Mouse (Mus musculus) retina, postnatal 7 days (tissue): ENCODE results near the gene Itgb1.

ENCODE experiments used
- DNase-seq: peaks from one replicate; pipeline ENCODE4 v3.0.0-alpha.2; 2012; ENCODE audit warnings: low read depth, low spot score

Gene Itgb1

DNA sequence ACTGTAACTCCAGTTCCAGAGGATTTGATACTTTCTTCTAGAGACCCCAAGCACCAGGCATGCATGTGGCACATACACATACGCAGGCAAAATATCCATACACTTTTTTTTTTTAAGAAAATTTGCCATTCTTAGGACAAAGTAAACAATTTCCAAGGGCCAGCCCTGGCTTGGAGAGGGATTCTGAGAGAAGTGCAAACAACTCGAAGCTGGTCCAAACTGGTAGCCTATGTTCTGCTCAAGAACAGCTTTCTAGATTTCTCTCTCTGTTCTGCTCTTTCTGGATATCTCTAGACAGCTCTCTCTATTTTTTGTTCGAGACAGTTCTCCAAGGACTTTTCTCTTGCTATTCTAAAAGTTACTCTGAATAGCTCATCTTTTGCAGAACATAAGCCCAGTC lies 3.5 kb upstream of the Itgb1 start:
- no peak for DNase-seq

- no peak for DNase-seq
Measured at GRCm38 (mm10) chr8:128684609-128685506, 596 bp upstream of the Itgb1 start.

DNA sequence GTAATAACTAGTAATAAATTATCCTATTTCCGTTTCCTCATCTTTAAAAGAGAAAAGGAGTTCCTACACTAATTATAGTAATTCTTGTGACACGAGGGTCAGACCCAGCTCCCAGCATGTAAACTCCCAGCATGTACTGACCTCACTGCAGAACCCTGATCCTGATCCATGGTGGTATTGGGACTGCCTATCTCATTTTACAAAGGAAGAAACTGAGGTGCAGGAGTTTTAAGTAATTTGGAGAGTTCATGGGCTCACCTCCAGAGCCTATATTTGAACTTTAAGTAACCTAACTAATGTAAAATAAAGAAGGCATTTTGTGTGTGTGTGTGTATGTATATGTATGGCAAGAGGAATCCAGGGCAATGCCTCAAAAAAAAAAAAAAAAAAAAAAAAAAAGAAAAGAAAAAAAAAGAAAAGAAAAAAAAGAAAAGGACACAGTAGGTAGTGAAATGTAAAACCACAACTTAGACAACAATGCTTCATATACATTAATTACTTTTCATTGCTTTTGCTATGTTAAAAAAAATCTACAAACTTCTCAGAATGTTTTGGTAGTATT lies 1.1 kb downstream of the Itgb1 start:
- DNase-seq = no peak

GRCm38 (mm10) chr8:128688679-128689078 lies 3.2 kb downstream of the Itgb1 start:
- no peak for DNase-seq

- DNase-seq = no peak
Measured at GRCm38 (mm10) chr8:128690056-128690455, 4.6 kb downstream of the Itgb1 start.

- no peak for DNase-seq
Measured at GRCm38 (mm10) chr8:128696701-128697397, 11.4 kb downstream of the Itgb1 start.

GRCm38 (mm10) chr8:128697945-128698344 lies 12.5 kb downstream of the Itgb1 start:
- DNase-seq = no peak

- DNase-seq = no peak
Measured at GRCm38 (mm10) chr8:128704376-128704775, 18.9 kb downstream of the Itgb1 start.

DNA sequence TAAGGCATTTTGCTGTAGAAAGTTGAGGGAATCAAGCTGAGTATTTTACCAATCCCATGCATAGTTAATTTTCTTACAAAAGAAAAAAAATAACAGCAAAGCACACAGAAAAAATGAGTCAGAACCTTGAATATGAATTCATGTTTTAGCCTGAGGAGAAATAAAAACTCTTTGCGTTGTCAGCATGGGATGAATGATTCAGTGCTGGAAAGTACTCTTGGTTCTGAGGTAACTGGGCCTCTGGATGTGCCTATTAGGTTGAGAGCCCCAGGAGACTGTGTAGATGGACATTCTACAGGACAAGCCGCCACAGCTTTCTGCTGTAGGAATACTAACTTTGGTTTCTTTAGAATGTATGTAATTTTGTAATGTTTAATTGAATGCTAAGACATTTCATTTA lies 19.4 kb downstream of the Itgb1 start:
- DNase-seq = no peak

- peak; percentile 43 for DNase-seq
Measured at GRCm38 (mm10) chr8:128709261-128709660, 23.8 kb downstream of the Itgb1 start.

DNA sequence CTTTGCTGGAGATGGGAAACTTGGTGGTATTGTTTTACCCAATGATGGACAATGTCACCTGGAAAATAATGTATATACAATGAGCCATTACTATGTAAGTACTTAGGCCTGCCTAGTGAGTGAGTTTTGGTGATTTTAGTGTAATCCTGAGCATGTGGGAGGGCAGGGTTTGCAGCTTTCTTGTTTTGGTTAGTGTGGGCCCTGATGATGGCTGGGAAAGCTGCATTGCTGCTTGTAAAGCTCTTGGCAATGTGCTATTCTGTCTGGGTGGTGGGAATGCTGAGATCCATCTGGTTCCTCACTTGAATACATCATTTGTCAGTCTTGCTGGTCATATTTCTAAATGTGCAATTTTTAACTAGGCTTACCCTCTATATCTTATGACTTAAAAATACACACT lies 30.7 kb downstream of the Itgb1 start:
- DNase-seq = no peak

- DNase-seq = peak; percentile 17
Measured at GRCm38 (mm10) chr8:128724819-128725218, 39.4 kb downstream of the Itgb1 start.

- DNase-seq = no peak
Measured at GRCm38 (mm10) chr8:128727213-128727612, 41.8 kb downstream of the Itgb1 start.

DNA sequence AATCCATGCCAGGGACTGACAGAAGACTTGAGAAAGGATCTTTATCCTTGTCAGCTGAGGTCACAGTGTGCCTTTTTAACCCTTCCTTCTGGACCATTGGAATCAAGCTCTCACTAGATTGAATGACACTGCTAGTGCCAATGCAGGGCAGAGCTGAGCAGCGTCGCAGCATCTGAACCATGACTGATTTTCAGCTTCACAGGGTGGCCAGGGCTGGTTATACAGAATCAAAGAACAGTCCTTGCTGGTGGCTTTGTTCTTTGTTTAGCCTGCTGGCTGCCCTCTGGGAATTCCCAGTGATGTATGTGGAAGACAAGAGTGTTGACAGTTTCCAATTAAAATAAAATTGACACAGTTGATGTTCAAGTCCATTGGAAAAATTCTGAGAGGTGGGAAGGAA lies 46.8 kb downstream of the Itgb1 start:
- DNase-seq = no peak

- no peak for DNase-seq
Measured at GRCm38 (mm10) chr8:128734118-128734517, 48.7 kb downstream of the Itgb1 start.

- DNase-seq = no peak
Measured at GRCm38 (mm10) chr8:128735692-128736091, 50.2 kb downstream of the Itgb1 start.
